In the genomic region with DNA sequence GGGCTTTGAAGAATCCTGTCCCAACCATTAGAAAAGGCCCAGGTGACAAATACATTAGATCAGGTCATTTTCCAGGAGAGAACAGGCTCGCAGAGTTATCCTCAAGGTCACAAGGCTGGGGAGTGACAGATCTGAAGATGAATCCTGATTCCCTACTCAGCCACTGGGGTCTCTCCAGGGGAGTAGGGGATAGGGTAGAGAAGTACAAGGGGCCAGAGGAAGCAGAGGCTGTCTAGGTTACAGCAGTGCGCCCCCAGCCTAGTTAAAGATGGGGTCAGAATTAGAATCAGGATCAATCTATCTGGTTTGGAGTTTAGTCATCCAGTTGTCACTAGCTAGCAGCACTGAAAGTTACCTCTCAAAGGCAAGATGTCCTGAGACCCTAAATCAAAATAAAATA, we compare ENCODE assay signal across 10 mouse cellular contexts. TPM values are rescaled to one million over a fixed set of nuclear protein-coding genes. Genes with fewer than 3 reads are reported as not detected.
DNase-seq lines count a peak whose midpoint lies in the region; ATAC-seq and TF ChIP-seq lines count a peak whose summit lies in the region.
"Had no signal": no experiment of that assay in that cellular context is flagged by ENCODE, and none has a peak within 500 bp of the region (broad histone marks: within the 10 kb centered on the region; RNA-seq: fewer than 3 reads in every experiment).

No protein-coding gene starts in this region.

- H3K9ac ChIP-seq in liver, embryonic 12.5 days, result no peak overlapping the region
- peak overlapping the region; percentile 81 for H3K9ac ChIP-seq in forebrain, embryonic 16.5 days (replicated peaks; ENCODE audit: low read depth, low read length)
- peak overlapping the region; percentile 75; the same call in 1 of the 2 replicates for H3K9ac ChIP-seq in limb, embryonic 12.5 days (replicated peaks)

- 49% methylated on average over 2 of the region's 2 CpGs for WGBS in liver, embryonic 12.5 days (ENCODE audit: insufficient replicate concordance)
- 57% methylated on average over 2 of the region's 2 CpGs for WGBS in forebrain, embryonic 16.5 days
- 60% methylated on average over 2 of the region's 2 CpGs for WGBS in limb, embryonic 12.5 days
- WGBS in olfactory bulb, adult 2 months, result 43% methylated on average over 2 of the region's 2 CpGs

- no peak for TF ChIP-seq CTCF in olfactory bulb, adult 2 months (IDR thresholded peaks at IDR 0.05; ENCODE audit: insufficient read depth, low read depth, low read length)

- H3K4me1 ChIP-seq in liver, embryonic 12.5 days, result peaks cover 6% of the 10 kb centered on the region; the same call in 1 of the 2 replicates
- H3K4me1 ChIP-seq in forebrain, embryonic 16.5 days (replicated peaks; ENCODE audit: control insufficient read depth, insufficient read depth, low read length), result peaks cover 37% of the 10 kb centered on the region
- H3K4me1 ChIP-seq in limb, embryonic 12.5 days (replicated peaks), result peaks cover 6% of the 10 kb centered on the region; the same call in 1 of the 2 replicates
- H3K4me1 ChIP-seq in olfactory bulb, adult 2 months (ENCODE audit: control insufficient read depth, insufficient read depth, low read length), result 0 out of 2 replicates have a peak, but pooled peaks cover 4% of the 10 kb centered on the region

- H3K9me3 ChIP-seq in liver, embryonic 12.5 days (replicated peaks), result no peaks in the 10 kb centered on the region
- no peaks in the 10 kb centered on the region for H3K9me3 ChIP-seq in forebrain, embryonic 16.5 days (ENCODE audit: control insufficient read depth, low read length)
- no peaks in the 10 kb centered on the region for H3K9me3 ChIP-seq in limb, embryonic 12.5 days

- DNase-seq in liver, result no peak
- DNase-seq in right cerebral cortex, postnatal 25 days, result no peak
- no peak for DNase-seq in adrenal gland, postnatal 4 days (ENCODE audit: low spot score in 2 of 2)

- no peak for TF ChIP-seq POLR2A in olfactory bulb, adult 2 months (IDR thresholded peaks at IDR 0.05; ENCODE audit: insufficient read depth, low read depth, low read length)

- H3K4me2 ChIP-seq in liver, embryonic 12.5 days, result peak overlapping the region; percentile 64; the same call in 1 of the 2 replicates
- peak overlapping the region; percentile 77 for H3K4me2 ChIP-seq in forebrain, embryonic 16.5 days (ENCODE audit: low read length)
- H3K4me2 ChIP-seq in limb, embryonic 12.5 days, result peak overlapping the region; percentile 98

- H3K36me3 ChIP-seq in liver, embryonic 12.5 days, result no peaks in the 10 kb centered on the region
- H3K36me3 ChIP-seq in forebrain, embryonic 16.5 days (ENCODE audit: control insufficient read depth, insufficient read depth), result no peaks in the 10 kb centered on the region
- H3K36me3 ChIP-seq in limb, embryonic 12.5 days, result no peaks in the 10 kb centered on the region

- peaks cover 82% of the 10 kb centered on the region for H3K27me3 ChIP-seq in liver, embryonic 12.5 days (replicated peaks)
- no peaks in the 10 kb centered on the region for H3K27me3 ChIP-seq in forebrain, embryonic 16.5 days (replicated peaks; ENCODE audit: control insufficient read depth, insufficient read depth, low read length)
- peaks cover 49% of the 10 kb centered on the region for H3K27me3 ChIP-seq in limb, embryonic 12.5 days

- no peak overlapping the region for H3K27ac ChIP-seq in liver, embryonic 12.5 days
- H3K27ac ChIP-seq in forebrain, embryonic 16.5 days (ENCODE audit: low read length), result peak overlapping the region; percentile 98
- H3K27ac ChIP-seq in limb, embryonic 12.5 days, result no peak overlapping the region
- peak overlapping the region; percentile 99 for H3K27ac ChIP-seq in olfactory bulb, adult 2 months (ENCODE audit: insufficient read depth, low read depth, low read length)

- H3K4me3 ChIP-seq in liver, embryonic 12.5 days, result no peak overlapping the region
- peak overlapping the region; percentile 53 for H3K4me3 ChIP-seq in forebrain, embryonic 16.5 days (replicated peaks; ENCODE audit: low read length)
- H3K4me3 ChIP-seq in limb, embryonic 12.5 days (replicated peaks), result peak overlapping the region; percentile 59
- H3K4me3 ChIP-seq in olfactory bulb, adult 2 months (ENCODE audit: insufficient read depth, low read depth, low read length), result peak overlapping the region; percentile 96

- no peak for ATAC-seq in liver, embryonic 12.5 days
- peak; percentile 34 for ATAC-seq in forebrain, embryonic 16.5 days
- no peak for ATAC-seq in limb, embryonic 12.5 days (ENCODE audit: insufficient number of reproducible peaks, insufficient read depth, low FRiP score, low TSS enrichment, low read depth)
- ATAC-seq: Patski had no signal

RNA-seq across cellular contexts. Expression of a gene that starts 0.3 kb away (rescaled TPM):
- polyA plus RNA-seq in liver, embryonic 12.5 days (2016; fragmentation: Nextera tagmentation; extraction: Ambion mirVana), result 96.9 and 97.2 TPM in 2 replicates
- 243 and 248 TPM in 2 replicates for polyA plus RNA-seq in forebrain, embryonic 16.5 days (2015; fragmentation: Nextera tagmentation; extraction: Ambion mirVana)
- 6.4 and 7.4 TPM in 2 replicates for polyA plus RNA-seq in limb, embryonic 12.5 days (2016; fragmentation: Nextera tagmentation; extraction: Ambion mirVana)
- polyA plus RNA-seq in olfactory bulb, adult 2 months (2012; ENCODE audit: insufficient read depth, insufficient read length, low replicate concordance, missing spikeins), result 39.6 TPM in 1 of 2 replicates, not detected in the other
- 10 to 100 TPM in 1 of 2 experiments, 1 to 10 TPM in 1; 9.7 to 18.2 TPM for total RNA-seq in adrenal gland, postnatal 4 days (2021)
- total RNA-seq: neutrophil, adult 5-6 weeks had no signal

RNA-seq across cellular contexts. Expression of a gene that starts 12.2 kb away (rescaled TPM):
- polyA plus RNA-seq in liver, embryonic 12.5 days (2016; fragmentation: Nextera tagmentation; extraction: Ambion mirVana), result not detected in 2 replicates
- not detected in 2 replicates for polyA plus RNA-seq in forebrain, embryonic 16.5 days (2015; fragmentation: Nextera tagmentation; extraction: Ambion mirVana)
- polyA plus RNA-seq in limb, embryonic 12.5 days (2016; fragmentation: Nextera tagmentation; extraction: Ambion mirVana), result not detected in 2 replicates
- polyA plus RNA-seq in olfactory bulb, adult 2 months (2012; ENCODE audit: insufficient read depth, insufficient read length, low replicate concordance, missing spikeins), result not detected in 2 replicates
- not detected for total RNA-seq in adrenal gland, postnatal 4 days (2021)
- total RNA-seq: layer of hippocampus, postnatal 36 days; neutrophil, adult 5-6 weeks had no signal
- polyA plus RNA-seq: Patski had no signal

Comparison
In these comparisons a context has a peak if more than half of its experiments do, and no peak if none do; other contexts are left out.
1. H3K27ac ChIP-seq: peak in forebrain, embryonic 16.5 days (single experiment) and olfactory bulb, adult 2 months (single experiment); none in liver, embryonic 12.5 days (single experiment) and limb, embryonic 12.5 days (single experiment).
2. Peak in every context shown above with its lines, with median percentiles within 50 percentile points of each other: H3K4me2 ChIP-seq.